Mouse (Mus musculus): ENCODE measurements at regions not wholly inside any gene's neighbourhood (a gene's known extent, or its start where the extent isn't known, plus 50 kb on each side); places are given as distances from the start of the nearest gene placed in this dataset.

GRCm38 (mm10) chr4:135036764-135037163 is 83.7 kb upstream of the Runx3 start:
- DNase-seq = no peak

- DNase-seq = no peak
Measured at GRCm38 (mm10) chr4:135039234-135039633, 81.2 kb upstream of the Runx3 start.

- no peak for DNase-seq
Measured at GRCm38 (mm10) chr4:135041921-135042320, 78.5 kb upstream of the Runx3 start.

GRCm38 (mm10) chr4:135042501-135042900 is 78.0 kb upstream of the Runx3 start:
- DNase-seq = no peak

GRCm38 (mm10) chr4:135045054-135045453 is 75.4 kb upstream of the Runx3 start:
- DNase-seq = peak; percentile 22 to 50

GRCm38 (mm10) chr4:135046619-135047018 is 73.8 kb upstream of the Runx3 start:
- DNase-seq = no peak

GRCm38 (mm10) chr4:135047251-135047650 is 73.2 kb upstream of the Runx3 start:
- no peak for DNase-seq

- peak; percentile 50 to 70 for DNase-seq
Measured at GRCm38 (mm10) chr4:135047771-135048170, 72.7 kb upstream of the Runx3 start.

- DNase-seq = no peak
Measured at GRCm38 (mm10) chr4:135049924-135050323, 70.5 kb upstream of the Runx3 start.

- no peak for DNase-seq
Measured at GRCm38 (mm10) chr4:135051466-135051865, 69.0 kb upstream of the Runx3 start.

- DNase-seq = no peak
Measured at GRCm38 (mm10) chr4:135053585-135053984, 66.9 kb upstream of the Runx3 start.

- no peak for DNase-seq
Measured at GRCm38 (mm10) chr4:135054353-135054752, 66.1 kb upstream of the Runx3 start.

- DNase-seq = no peak
Measured at GRCm38 (mm10) chr4:135056371-135056770, 64.1 kb upstream of the Runx3 start.

GRCm38 (mm10) chr4:135057286-135057685 is 63.2 kb upstream of the Runx3 start:
- DNase-seq = no peak

GRCm38 (mm10) chr4:135058895-135059294 is 61.6 kb upstream of the Runx3 start:
- no peak for DNase-seq

GRCm38 (mm10) chr4:135061030-135061743 is 59.3 kb upstream of the Runx3 start:
- no peak for DNase-seq

GRCm38 (mm10) chr4:135066766-135067479 is 53.5 kb upstream of the Runx3 start:
- DNase-seq = peak; percentile 69 to 88

GRCm38 (mm10) chr4:135067805-135068204 is 52.6 kb upstream of the Runx3 start:
- no peak for DNase-seq

- no peak for DNase-seq
Measured at GRCm38 (mm10) chr4:135069818-135070217, 50.6 kb upstream of the Runx3 start.
